Mouse (Mus musculus) frontal cortex, postnatal 10 days (tissue): ENCODE results near the gene Tmem265.

Source experiments
- DNase-seq, 2 experiments: peaks; one replicate each; pipeline ENCODE4 v3.0.0; 2022; ENCODE audit warnings: low spot score in 2 of 2, mixed read lengths in 1 of 2

Gene Tmem265

DNA sequence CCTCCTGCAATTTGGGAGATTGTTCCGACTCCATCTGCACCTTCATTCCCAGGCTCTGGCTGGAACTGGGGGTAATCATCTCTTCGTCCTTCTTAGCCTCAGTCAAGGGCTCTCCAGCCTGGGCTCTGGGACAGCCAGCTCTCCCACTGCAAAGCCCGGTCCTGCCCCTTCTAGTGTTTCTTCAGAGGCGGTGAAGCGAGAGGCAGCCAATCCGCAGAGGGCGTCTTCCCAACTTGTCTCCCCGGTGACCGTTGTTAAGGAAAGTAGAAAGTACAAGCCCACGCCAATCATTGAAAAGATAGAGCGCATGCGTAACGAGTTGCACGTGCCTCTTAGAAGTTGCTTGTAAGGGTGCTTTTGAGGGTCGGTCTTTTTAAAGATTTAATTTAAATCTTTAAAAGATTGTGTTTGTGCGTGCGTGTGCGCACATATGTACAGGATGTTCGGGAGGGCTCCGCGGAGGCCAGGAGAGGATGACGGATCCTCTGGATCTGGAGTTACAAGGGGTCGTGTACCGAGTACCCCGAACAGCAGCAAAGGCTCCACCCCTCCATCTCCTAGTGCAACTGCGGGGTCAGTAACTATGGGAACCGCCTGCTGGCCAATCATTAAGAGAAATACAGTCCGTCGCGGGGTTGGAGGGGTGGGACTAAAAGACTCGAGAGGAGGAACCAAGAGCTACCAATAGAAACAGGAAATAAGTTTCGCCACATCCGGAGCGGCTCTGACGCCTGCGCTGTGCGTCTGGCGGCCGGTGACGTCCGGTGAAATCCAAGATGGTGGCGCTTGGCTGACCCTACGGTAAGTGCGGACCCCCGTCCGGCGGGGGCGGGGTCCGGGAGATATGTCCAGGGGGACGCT lies 27.1 kb downstream of the Tmem265 start, which contains the start of the genes Ccdc189 and Rnf40:
Gene Ccdc189 (minus strand): TSS at position 585 of the 861 bp plus-strand sequence.
Gene Rnf40 (plus strand): TSS at position 757 of the 861 bp plus-strand sequence.
- peak; percentile 93 to 97 for DNase-seq

DNA sequence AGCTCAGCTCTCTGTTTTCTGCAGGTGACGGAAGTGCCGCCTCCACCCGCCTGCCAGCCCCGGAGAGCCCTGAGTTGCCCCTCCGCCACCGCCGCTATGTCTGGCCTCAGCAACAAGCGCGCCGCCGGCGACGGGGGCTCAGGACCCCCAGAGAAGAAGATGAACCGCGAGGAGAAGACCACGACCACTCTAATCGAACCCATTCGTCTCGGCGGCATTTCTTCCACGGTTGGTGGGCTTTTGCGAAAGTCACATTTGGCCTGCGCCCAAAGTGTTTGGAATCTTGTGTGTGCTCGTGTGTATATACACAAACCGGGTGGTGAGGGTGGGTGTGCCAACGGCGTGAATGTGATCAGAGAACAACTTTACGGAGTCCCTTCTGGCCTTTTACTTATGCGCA lies 27.7 kb downstream of the Tmem265 start:
- no peak for DNase-seq

DNA sequence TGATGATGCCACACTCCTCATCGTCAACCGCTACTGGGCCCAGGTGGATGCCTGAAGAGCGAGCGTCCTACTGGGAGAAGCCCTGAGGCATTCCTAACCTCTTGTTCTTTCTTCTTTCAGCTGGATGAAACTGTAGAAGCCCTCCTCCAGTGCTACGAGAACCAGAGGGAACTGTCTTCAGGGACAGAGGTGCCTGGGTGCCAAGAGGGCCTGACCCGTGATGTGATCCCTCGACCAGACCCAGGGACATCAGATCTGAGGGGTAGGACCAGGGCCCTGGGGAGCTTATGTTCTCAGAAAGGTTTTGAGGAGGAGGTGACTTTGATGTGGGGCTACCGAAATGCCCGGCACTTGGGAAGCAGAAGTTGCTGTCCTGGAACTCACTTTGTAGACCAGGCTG lies 28.4 kb downstream of the Tmem265 start:
- no peak for DNase-seq

DNA sequence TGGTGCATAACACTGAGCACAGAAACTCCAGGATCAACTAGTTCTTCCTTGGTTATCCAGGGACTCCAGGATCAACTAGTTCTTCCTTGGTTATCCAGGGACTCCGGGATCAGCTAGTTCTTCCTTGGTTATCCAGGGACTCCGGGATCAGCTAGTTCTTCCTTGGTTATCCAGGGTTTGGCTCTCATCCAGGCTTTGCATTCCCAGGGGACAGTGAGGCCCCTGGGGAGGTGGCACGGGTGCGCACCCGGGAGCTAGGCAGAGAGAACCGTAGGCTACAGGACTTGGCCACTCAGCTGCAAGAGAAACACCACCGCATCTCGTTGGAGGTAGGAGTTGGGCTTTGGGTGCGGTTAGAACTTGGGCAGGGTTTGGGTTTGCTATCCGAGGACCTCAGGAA lies 29.9 kb downstream of the Tmem265 start:
- no peak for DNase-seq

- DNase-seq, result no peak
These were observed 31.4 kb downstream of the Tmem265 start for GRCm38 (mm10) chr7:127592575-127592974.

GRCm38 (mm10) chr7:127596747-127597146 lies 35.6 kb downstream of the Tmem265 start:
- DNase-seq, result no peak

GRCm38 (mm10) chr7:127600612-127601011 lies 39.4 kb downstream of the Tmem265 start:
- DNase-seq, result no peak

DNA sequence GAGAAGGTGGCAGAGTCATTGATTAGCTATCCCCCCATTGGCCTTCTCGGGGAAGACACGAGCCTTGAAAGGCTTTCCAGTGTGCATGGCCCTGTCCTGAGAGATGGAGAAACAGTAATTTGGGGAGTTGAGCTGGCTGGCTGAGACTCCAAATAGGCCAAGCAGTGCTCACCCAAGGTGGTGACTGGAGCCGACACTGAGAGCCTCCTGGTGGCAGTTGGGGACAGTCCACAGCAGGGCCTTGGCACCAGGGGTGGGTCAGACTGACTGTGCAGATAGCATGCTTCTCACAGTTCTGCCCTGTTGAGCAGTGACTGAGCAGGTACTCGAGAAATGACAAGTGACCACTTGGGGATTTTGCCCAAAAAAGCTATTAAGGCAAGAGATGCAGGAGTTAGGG lies 40.5 kb downstream of the Tmem265 start:
- DNase-seq, result no peak

DNA sequence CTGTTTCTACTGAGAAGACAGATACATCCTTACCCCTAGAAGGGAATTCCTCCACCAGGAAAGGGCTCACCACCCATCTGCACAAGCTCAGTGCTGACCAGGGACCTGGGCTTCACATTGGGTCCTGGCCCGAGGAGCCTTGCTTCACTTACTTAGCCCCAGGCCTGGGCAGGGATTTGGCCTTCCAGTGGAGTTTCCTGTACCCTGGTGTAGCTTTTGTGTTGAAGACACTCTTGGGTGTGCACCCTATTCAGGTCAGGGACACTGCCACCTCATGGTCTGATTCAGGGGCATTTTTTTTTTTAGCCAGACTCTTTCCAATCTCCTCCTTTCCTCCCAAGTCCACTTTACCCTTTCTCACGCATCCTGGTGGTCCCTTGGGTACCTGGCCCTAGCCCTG lies 41.7 kb downstream of the Tmem265 start:
- DNase-seq, result no peak

GRCm38 (mm10) chr7:127604256-127604655 lies 43.1 kb downstream of the Tmem265 start:
- no peak for DNase-seq

GRCm38 (mm10) chr7:127607150-127607549 lies 46.0 kb downstream of the Tmem265 start:
- no peak for DNase-seq

DNA sequence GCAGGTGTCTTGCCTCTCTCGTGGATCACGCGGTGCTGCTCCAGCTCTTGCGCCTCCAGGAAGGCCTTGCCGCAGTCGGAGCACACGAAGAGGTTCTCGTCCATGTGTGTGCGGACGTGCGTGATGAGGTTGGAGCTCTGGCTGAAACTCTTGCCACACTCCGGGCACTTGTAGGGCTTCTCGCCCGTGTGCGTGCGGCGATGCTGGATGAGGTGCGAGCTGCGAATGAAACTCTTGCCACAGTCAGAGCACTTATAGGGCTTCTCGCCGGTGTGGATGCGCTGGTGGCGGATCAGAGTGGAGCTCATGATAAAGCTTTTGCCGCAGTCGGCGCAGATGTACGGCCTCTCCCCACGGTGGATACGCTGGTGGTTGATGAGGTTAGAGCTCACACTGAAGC lies 49.8 kb downstream of the Tmem265 start:
- DNase-seq, result no peak

- no peak for DNase-seq
These were observed 50.4 kb downstream of the Tmem265 start for GRCm38 (mm10) chr7:127611561-127611960.

GRCm38 (mm10) chr7:127613501-127613900 lies 52.3 kb downstream of the Tmem265 start:
- peak in 1 of 2 experiments; percentile 7 for DNase-seq

DNA sequence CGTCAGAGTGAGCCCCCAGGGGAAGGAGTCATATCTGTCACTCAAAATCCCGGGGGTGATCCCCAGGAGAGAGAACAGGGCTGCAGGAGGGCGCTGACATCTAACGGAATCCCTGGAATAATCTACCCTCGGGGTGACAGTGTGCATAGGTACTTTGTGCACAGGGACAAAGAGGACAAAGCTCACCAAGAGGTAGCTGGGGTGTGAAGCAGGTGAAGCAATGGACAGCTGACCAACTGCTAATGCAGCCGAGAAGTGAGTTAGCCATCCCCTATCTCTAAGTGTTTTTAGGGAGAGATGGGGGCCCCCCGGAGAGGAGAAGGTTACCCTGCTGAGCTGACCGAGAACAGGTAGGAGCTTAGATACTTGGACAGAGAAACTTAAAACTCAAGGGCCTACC lies 52.9 kb downstream of the Tmem265 start:
- DNase-seq, result peak in 1 of 2 experiments; percentile 2

GRCm38 (mm10) chr7:127614511-127614890 lies 53.3 kb downstream of the Tmem265 start:
- peak in 1 of 2 experiments; percentile 36 for DNase-seq

DNA sequence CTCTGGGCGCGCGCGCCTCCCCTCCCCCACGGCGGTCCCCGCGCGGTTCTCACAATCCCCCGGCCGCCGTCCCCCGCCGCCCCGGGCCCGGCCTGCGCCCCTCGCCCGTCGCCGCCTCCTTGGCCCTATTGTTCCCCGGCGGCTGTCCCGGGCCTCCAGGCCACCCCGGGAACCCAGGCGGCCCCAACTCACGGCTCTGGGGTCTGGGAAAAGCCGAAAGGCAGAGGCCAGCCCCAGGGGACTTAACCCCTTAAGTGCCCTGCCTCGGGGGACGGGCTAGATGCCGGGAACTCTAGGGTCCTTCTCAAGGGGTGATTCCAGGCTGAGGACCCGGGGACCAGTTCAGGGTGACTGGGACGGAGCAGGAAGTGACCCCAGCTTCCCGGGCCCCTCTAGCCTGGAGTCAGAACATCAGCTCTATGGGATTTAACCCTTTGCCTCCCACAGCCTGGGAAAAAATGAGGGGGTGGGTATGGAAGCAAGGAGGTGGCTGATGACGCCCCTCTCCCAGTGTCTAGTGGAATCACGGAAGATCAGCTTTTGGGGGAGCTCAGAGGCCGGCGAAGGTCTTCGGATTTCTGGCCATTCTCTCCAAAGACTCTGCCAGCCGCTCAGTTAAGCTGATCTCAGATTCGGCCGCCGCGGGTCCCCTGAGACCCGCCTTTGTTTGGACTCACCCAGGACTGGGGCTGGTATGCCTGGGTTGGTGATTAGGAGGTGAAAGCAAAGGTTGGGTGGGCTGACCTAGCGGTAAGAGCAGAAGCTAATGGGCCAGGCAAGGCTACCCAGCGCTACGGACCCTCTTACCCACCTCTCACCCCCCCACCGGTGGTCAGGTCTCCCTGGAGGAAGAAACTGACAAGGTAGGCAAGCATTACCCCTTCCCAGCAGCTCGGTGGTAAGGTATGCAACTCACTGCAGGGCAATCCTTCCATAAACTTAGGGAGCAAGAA lies 54.0 kb downstream of the Tmem265 start, which contains the start of gene Zfp629:
Gene Zfp629 (minus strand): TSS at position 907 of the 953 bp plus-strand sequence.
- DNase-seq, result peak; percentile 81 to 82

DNA sequence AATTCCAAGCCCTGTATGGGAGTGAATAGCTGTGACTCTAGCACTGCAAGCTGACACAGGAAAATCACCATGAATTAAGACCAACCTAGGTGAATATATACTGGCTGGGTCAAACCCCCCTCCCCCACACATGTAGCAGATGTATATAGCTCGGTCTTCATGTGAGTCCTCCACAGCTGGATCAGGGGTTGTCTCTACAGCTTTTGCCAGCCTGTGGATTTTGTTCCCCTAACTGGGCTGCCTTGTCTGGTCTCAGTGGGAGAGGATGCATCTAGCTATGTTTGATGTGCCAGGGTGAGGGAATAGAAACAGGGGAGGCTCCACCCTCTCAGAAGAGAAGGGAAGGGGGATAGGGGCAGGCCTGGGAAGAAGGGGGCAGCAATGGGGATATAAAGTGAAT lies 55.1 kb downstream of the Tmem265 start:
- DNase-seq, result peak in 1 of 2 experiments; percentile 7
